Mouse (Mus musculus) urinary bladder, adult 2 months (tissue): Measurements from ENCODE around the gene Cdkn2aipnl. TPM values are rescaled to one million over a fixed set of nuclear protein-coding genes. Genes with fewer than 3 reads are reported as not detected.

Experiments
- DNase-seq: peaks from one replicate; pipeline ENCODE4 v3.0.0; 2022; ENCODE audit warnings: low spot score
- polyA plus RNA-seq: library from polyadenylated mRNA; depleted of rRNA; stranded (reverse); fragments of >200 nt; gene quantifications from 2 replicates; pipeline ENCODE4 v1.2.3, GENCODE M21; 2012

Gene Cdkn2aipnl
- polyA plus RNA-seq, 1 experiment: 21.2 TPM

DNA sequence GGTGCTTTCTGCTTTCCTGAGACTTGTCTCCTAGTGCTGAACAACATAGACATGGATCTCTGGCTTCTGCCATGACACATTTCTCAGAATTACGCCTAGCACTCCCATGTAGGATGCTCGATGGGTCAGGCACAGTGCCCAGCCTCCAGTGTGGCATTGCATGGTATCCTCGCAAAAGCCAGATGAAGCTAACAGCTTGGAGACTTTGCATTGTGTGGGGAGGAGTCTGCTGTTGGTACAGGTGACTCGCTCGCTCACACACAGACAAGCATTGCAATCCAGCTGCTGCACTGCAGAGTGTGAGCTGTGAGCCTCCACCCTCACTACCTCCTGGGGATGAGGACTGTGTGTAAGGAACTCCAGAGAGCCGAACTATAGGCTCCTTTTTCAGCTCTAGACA, 21.3 kb upstream of the Cdkn2aipnl start:
- no peak for DNase-seq

DNA sequence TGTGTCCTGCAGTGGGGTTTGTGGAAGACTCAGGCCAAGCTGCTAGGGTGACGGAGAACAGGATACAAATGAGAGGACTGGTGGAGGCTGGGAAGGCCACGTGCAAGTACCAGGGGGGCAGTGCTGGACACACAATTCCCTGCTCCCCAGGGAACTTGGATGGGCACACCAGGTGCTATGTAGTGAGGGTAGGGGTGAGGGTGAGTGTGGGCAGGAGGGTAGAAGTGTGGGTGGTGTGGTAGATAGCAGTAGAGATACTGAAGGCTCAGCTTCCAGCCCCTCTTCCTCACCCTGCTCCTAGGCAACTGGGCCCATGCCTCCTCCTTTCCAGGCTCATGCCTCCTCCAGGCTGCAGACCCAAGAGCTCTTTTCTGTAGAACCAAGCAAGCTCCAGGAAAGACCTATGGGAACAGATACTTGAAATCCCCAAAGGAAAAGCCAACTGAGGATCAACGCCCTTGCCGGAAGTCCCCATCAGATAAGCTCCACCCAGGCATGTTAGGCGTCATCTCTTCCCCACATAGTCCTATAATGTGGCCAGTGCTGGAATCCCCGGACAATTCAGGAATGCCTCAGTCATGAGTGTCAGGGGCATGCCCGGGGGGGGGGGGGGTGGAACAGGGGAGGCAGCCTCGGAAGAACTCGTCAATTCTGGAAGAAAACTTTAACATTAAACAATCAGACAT, 18.2 kb upstream of the Cdkn2aipnl start:
- DNase-seq: no peak

DNA sequence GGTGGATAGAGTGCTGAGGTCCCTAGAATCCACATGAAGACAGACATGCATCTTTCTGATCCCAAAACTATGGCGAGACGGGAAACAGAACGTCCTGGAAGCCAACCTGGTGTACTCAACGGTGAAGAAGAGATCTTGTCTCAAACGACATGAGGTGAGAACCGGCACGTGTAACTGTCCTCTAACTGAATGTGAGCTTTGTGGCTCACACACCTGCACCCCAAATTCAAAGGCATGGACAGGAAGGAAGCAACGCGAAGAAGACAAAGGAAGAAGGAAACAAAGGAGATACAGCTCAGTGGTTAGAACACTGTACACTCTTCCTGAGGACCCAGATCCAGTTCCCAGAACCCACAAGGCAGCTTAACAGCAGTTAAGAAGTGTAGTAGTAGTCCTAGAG, 17.5 kb upstream of the Cdkn2aipnl start:
- DNase-seq: no peak

DNA sequence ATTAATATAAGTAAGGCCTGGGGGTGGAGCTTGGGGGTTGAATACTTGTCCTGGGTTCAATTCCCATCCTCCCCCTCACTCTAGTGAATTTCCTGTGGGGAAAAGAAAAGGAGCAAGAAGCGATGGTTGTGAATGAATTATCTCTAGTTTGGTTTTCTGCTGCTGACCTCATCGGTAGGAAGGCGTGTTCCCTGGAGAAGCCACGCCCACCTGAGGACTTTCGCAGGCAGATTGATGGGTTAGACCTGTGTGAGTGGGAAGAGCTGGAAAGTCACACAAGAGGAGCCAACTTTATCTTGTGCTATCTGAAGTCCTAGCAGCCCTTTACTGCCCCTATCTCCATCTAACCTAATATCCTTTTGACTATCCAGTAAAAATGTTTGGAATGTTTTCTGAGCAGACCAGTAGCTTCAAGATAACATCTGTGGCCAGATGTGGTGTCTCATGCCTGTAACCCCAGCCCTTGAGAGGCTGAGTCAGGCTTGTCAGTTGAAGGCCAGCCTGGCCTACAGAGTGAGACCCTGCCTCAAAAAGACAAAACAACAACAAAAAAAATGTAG, 15.5 kb upstream of the Cdkn2aipnl start:
- DNase-seq: no peak

DNA sequence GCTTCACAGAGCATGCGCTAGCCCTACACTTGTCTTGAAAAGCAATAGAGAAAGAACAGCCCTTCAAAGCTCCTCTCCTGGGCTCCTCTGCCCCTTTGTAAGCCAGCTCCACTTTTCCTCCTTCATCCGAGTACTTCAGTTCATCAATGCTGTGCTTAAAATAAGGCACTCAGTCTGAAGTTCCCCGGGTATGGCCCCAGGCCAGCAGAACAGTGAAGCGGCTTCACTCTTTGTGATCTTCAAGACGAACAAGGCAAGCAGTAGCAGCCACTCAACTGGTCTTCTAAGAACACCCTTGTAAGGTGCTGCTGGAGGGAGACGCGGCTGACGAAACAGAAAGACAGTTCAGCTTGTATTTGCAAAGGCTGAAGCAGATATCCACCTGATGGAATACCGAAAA, 11.3 kb upstream of the Cdkn2aipnl start:
- DNase-seq: no peak

DNA sequence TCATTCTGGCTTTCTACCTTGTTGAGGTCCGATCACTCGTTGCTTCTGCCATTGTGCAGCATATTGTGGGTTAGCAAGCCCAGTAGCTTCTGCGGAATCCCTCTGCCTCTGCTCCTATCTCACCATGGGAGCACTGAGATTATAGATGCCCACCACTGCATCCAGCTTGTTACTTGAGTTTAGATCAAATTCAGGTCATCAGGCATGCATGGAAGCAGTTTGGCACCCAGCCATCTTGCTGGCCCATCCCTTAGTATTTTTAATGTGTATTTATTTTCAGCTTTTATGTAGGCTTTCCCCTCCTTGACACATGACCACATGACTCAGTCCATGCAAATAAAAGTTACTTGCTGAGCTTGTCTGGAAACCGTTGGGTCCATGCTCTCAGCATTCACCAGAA, 9.7 kb upstream of the Cdkn2aipnl start:
- no peak for DNase-seq

DNA sequence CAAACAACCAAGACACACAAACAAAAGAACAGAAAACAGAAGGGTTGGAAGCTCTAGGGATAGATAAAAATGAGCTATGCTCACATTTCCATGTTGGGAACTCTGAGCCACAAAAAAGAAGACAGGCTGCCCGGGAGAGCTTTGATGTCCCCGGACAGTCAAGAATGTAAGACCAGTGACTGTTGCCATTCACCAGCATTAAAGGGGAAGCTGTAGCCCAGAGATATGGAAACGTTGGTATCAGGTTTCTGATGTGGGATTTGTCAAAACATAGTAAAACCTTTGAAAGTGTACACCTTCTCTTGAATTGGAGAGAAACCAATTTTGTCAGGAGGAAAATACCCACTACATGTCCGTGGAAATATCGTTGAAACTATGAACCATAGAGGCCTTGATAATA, 8.0 kb upstream of the Cdkn2aipnl start:
- DNase-seq: no peak

DNA sequence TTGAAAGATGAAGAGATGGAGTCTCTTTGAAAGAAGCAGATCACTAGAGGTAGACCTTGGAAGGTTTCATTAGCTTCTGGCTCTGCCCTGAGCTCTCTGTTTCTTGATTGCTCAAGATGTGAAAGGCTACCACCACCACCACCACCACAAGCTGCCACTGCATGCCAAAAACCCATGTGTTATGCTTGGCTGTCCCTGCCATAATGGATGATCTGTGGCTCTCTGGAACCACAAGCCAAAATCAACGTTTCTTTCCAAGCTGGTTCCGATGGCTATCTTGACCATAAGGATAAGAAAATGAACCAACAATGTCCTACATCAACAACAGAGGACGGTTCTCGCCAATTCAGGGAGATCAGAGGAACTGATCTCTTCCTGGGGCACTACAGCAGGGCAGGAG, 7.4 kb upstream of the Cdkn2aipnl start:
- no peak for DNase-seq

DNA sequence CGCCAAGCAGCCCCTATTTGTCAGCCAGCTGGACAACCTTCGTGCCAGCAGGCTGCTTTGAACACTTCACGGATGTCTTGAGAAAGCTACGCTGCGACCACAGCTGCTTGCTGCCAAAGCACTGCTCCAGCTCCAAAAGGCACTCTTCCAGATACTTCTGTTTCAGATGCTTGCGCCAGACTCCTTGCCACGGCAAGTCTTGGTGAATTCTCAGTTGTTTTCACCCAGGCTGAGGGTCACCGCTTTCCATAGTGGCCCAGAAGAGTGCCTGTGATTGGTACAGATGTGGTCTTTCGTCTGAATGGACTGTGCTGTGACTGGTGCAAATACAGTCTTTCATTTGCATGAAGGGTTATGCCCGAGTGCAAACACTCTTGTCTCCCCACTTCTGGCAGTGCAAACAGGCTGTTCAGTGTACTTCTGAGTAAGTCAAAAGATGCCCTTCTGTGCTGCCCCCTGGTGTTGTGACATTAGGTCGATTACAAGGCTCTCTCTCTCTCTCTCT, 6.4 kb upstream of the Cdkn2aipnl start:
- no peak for DNase-seq

DNA sequence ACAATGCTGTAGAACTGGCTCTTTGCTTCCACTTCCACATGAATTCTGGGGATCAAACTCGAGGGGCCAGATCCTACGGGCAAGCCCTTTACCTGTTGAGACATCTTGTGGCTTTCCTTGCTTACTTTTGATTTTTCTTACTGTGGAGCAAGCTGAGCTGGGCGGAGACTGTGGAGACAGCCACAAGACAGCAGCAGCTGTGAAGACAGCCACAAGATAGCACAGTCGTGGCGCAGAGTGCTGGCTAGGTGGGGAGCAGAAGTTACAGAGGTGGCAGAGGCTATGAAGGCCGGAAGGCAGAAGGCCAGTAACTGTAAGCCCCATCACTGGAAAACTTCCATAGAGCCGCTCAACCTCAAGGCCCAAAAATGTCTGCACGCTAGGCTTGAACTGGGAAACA, 5.7 kb upstream of the Cdkn2aipnl start:
- no peak for DNase-seq

DNA sequence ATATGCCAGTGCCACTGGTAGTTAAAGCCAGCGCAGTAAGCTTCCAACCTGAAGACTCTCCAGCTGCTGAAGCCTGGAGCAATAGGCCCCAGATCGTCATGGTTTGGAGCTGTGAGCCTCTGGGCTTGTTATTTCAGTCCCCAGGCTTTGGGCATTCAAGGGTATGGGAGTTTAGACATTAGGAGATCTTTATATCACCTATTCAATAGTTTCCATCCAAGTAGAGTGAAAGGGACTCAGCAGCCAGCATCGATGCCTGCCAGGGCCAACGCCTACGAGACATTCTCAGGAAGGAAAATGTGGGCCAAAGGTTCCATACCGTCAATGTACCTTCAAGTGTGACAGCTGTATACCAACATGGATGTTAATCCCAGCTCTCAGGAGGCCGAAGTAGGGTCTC, 5.2 kb upstream of the Cdkn2aipnl start:
- no peak for DNase-seq

DNA sequence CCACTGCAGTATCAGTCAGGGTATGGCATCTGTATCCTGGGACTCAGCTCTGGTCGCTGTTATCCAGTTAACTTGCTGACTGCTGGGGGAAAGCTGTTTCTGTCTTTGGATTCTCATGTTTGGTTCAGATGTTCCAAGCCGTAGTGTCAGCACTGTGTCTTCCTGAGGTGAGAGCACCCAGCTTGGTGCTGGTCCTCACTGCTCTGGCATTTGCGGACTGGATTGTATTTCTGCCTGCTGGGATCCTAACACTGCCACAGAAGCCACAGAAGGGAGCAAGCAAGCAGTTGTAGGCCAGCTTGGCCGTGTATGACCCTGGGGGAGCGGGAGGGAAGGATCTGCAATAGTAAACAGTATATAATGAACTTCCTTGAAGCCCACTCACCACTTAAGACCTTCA, 810 bp upstream of the Cdkn2aipnl start:
- DNase-seq: no peak

DNA sequence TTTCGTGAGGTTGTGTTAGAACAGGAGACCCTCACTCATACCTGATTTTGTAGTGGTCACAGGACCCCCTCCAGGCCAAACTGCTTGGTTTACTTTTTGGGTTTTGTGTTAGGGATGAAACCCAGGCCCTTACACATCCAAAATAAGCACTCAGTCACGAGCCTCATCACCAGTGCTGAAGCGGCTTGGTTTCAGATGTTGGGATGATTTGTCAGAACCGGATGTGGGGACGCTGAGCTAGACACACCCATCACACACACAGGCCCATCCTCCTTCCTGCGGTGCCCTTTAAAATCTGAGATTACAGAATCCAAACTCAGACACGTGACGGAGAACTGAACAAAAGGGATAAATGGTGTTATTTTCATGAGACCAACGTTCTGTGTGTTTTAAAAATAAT, 1.4 kb downstream of the Cdkn2aipnl start:
- no peak for DNase-seq

DNA sequence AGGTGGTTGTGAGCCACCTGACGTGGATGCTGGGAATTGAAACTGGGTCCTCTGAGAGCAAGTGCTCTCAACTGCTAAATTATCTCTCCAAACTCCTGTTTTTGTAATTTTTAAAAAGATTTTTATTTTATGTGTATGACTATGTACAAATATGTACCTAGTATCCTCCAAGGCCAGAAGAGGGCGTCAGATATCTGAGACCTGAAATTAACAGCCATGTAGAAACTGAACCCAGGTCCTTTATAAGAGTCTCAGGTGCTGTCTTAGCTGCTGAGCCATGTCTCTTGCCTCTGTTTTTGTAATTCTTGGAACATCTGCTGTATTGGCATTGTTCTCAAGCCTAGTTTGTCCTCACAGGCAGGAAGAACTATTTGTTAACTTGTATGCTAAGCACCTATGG, 2.0 kb downstream of the Cdkn2aipnl start:
- DNase-seq: no peak

DNA sequence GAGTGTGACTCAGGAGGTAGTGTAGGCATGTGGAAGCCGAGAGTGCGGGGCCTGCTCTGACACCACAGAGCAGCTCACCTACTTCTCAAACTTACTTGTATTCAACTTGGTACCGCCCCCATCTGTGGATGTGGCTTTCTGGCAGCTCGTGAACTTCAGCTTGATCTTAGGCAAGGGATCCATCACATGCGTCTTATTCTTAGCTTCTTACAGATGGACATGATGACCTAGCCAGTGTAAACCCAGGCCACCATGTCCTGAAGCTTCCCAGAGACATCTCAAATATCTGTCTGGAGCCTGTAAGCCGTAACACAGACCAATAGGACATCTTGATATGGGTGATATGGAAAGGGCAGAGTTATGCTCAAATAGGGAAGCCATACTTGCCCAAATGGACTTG, 4.2 kb downstream of the Cdkn2aipnl start:
- no peak for DNase-seq

DNA sequence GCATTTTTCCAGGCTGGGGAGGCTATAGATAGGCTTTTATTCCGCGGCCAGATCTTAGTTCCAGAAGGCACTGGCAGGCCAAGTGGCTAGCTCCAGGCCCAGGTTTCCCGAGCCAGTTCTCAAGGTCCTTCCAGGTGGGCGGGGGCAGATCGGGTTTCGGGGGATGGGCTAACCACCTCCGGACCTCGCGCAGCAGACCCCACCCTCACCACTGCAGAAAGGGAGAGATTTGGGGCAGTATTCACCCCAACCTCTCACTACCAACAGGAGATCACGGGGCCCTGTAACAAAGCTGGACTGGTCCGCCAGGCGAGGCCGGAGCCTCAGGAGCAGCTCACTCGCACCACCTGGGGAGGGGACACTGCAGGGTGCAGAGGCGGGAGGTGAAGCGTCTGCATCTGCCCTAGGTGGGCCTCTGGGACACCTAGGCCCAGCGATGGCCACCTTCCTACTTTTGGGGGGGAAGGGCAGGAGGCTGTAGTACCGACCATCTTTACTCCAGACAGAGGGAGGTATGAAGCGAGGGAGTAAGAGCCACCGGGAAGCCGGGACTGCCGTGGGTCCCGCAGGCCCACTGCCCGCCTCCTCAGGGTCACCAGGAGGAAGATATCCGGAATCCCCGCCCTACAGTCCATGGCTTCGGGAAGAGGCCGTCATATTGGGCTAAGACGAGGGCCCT, 32.3 kb downstream of the Cdkn2aipnl start:
- peak; percentile 49 for DNase-seq

DNA sequence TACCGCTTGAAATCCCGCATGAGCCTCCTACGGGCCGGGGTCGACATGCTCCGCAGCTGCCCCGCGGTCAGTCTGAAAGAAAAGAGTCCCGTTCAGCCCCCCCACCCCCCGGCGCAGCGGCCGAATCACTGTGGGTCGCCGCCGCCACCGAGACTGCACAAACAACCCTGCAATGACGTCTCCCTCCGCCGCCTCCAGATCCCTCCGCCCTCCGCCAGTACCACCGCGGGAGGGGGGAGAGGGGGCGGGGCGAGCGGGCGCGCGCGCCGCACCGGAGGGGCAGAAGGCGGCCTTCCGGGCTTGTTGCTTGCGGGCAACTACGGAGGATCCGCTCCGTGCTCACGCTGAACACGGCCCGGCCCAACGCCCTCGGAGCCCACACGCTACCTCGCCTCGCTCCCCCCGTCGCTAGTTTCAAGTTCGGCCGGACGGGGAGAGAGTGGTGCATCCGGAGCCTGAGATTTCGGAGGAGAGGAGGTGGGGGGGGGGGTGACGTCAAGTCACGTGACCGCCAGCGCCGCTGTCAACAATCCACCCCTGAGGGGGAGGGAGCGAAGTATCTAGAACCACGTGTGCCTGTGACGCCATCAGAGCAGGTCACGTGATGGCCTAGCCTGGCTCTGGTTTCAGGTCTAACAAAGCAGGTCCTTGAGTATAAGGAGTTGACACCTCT, 33.0 kb downstream of the Cdkn2aipnl start, which contains the start of gene Ube2b:
TSS of gene Ube2b (minus strand) at position 473 of the 673 bp plus-strand sequence.
- DNase-seq: peak; percentile 95

DNA sequence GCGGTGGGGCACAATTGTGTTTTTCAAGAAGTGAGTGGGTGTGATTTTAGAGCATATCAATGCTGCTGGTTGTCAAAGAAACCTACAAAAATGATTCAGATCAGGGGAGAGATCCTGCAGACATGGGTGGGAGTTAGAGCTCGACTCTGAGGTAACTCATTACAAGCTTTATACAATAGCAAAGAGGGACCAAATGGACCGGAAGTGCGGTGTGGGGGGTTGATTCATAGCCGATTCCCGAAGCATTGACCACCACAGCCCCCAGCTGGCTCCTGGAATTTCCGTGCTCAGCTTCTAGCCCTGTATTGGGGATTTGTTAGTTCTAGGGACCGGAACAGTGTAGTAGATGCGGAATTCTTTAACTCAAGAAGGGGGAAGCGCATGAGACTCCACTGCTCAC, 33.9 kb downstream of the Cdkn2aipnl start:
- no peak for DNase-seq

DNA sequence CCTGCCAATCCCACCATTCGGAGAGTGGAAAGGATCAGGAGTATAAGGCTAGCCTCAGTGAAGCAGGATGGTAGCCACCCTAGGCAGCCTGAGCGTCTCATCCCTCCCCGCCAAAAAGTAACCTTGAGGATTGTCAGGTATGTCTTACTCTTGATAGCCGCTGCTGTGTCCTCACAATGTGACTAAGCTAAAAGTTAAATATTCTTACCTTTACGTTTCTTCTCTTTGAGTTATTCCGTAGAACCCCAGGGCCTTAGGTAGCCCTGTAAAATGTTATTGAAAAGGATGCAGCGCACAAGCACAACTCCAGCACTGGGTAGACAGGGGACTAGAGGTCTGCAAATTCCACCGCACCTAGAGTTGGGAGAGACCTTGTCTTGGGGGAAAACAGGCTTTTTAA, 34.4 kb downstream of the Cdkn2aipnl start:
- no peak for DNase-seq

DNA sequence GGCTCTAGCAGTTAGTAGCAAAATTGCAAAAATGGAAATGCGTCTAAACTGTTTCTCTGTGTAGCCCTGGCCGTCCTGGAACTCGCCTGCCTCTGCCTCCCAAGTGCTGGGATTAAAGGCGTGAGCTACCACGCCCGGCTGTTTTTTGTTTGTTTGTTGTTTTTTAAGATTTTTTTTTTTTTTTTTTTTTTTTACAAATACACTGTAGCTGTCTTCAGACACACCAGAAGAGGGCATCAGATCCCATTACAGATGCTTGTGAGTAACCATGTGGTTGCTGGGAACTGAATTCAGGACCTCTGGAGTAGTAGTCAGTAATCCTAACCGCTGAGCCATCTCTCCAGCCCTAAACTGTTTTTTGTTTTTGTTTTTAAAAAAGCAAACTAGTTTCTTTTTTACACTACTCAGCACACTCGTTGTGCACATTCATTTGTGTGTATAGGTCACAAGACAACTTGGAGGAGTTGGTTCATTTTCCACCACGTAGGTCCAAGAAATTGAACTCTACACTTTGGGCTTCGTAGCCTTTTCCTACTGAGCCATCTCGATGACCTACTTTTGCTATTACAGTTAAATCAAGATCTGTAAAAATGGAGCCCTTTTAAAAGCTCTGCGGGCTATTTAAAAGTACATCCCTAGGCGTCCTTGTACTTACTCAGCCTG, 35.5 kb downstream of the Cdkn2aipnl start:
- no peak for DNase-seq

DNA sequence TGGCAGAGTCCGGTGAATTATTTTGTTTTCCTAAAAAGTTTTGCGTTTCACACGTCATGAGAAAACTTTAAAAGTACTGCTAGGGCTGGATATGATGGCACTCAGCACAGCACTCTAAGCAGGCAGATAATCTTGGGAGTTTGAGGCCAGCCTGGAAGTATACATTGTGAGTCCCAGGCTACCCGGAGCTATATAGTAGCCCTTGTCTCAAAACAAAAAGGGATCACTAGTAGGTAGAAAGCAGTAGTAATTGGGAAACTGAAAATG, 36.0 kb downstream of the Cdkn2aipnl start:
- DNase-seq: no peak

DNA sequence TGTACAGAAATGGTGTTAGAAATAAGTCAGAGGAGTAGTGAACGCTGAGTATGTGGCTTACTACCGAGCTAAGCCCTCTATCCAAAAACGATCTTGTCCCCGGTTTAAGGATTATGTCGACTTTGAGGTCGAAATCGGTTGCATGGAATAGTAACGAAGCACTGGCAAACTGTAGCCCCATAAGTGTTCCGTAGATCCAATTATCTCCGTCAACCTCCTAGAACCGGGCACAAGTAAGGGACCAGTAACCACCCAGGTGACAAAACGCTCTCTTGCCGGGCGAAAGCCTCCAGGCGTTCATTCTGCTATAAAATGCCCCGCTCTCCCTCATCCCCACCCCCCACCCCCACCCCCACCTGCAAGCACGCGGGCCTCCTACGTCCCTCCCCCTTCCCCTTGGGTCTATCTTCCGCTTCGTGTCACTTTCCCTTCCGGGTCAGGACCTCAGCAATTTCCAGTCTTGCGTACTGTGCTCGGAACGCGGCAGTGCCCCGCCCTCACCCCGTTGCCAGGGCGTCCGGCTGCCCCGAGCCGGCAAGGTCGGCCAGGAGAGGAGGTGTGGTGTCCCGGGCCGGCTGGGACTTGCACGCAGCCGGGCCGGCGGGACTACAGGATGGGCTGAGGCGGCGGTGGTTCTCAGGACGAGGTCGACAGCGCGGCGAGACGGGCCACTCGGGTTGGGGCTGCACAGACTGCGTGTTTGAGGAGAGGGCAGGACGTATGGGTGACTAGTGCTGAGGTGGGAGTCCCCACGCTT, 36.5 kb downstream of the Cdkn2aipnl start, which contains the start of gene Cdkl3:
TSS of gene Cdkl3 (plus strand) at position 450 of the 757 bp plus-strand sequence.
- peak; percentile 89 for DNase-seq
